Mouse (Mus musculus) cerebellum, adult 2 months (tissue): ENCODE measurements around the gene Slc39a5. TPM values are rescaled to one million over a fixed set of nuclear protein-coding genes. Genes with fewer than 3 reads are reported as not detected.

Source experiments
- DNase-seq, 2 experiments: peaks; one replicate each; pipeline ENCODE4 v3.0.0; 2021
- H3K27ac ChIP-seq: fragments of 200-500 bp; 2 replicates; pipeline ENCODE4 v1.5.1; 2012; ENCODE audit warnings: low read length, control low read depth, inconsistent platforms; ENCODE audit not compliant: insufficient read depth
- H3K27me3 ChIP-seq: fragments of 200-500 bp; 2 replicates; pipeline ENCODE4 v1.6.1; 2012; ENCODE audit warnings: inconsistent platforms, mild to moderate bottlenecking, low read length, moderate library complexity; ENCODE audit not compliant: control insufficient read depth, insufficient read depth
- H3K4me1 ChIP-seq: fragments of 200-500 bp; 2 replicates; pipeline ENCODE4 v1.6.1; 2011; ENCODE audit warnings: low read length; ENCODE audit not compliant: control insufficient read depth, insufficient read depth
- H3K4me3 ChIP-seq: fragments of 200-500 bp; replicated peaks from 2 replicates; pipeline ENCODE3; 2011; ENCODE audit warnings: mild to moderate bottlenecking, low read depth, low read length, control low read depth; ENCODE audit not compliant: insufficient read depth
- CTCF ChIP-seq: fragments of 200-500 bp; IDR thresholded peaks from 2 replicates; pipeline ENCODE4 v1.5.1; 2011; ENCODE audit warnings: low read depth, mild to moderate bottlenecking, control low read depth, low read length, moderate library complexity, borderline replicate concordance; ENCODE audit not compliant: insufficient read depth
- POLR2A ChIP-seq: fragments of 200-500 bp; IDR thresholded peaks from 2 replicates; pipeline ENCODE4 v1.6.1; 2011; ENCODE audit warnings: low read length, control low read depth, borderline replicate concordance; ENCODE audit not compliant: insufficient read depth
- WGBS: fragments of 180-500 bp; shearing (Covaris S2); methylation state at CpG from one replicate; pipeline ENCODE4 v1.1.7; 2018; 5-methylcytosine and 5-hydroxymethylcytosine counted together
- polyA plus RNA-seq: library from polyadenylated mRNA; depleted of rRNA; stranded (reverse); fragments of >200 nt; gene quantifications from 2 replicates; pipeline ENCODE4 v1.2.3, GENCODE M21; 2012

Slc39a5 gene
- polyA plus RNA-seq, 1 experiment: not detected

- H3K4me1 ChIP-seq: peaks cover 14% of the 10 kb centered on the region
- H3K4me3 ChIP-seq: no peak overlapping the region
- H3K27ac ChIP-seq: no peak overlapping the region
- TF ChIP-seq POLR2A: no peak
- TF ChIP-seq CTCF: no peak
- no peak for DNase-seq
- WGBS: 67% methylated on average over 11 of the region's 11 CpGs
- H3K27me3 ChIP-seq: no peaks in the 10 kb centered on the region
Measured at GRCm38 (mm10) chr10:128396017-128396673, 4.9 kb downstream of the Slc39a5 start.

- Histone ChIP-seq H3K27me3 (no peaks in the 10 kb centered on the region), H3K27ac (no peak overlapping the region), H3K4me1 (peaks cover 23% of the 10 kb centered on the region), H3K4me3 (no peak overlapping the region)
- TF ChIP-seq POLR2A (no peak), CTCF (no peak)
- no peak for DNase-seq
- 61% methylated on average over 6 of the region's 6 CpGs for WGBS
Measured at GRCm38 (mm10) chr10:128391850-128392249, 9.2 kb downstream of the Slc39a5 start.

GRCm38 (mm10) chr10:128390366-128390765, 10.7 kb downstream of the Slc39a5 start:
- H3K27ac ChIP-seq: no peak overlapping the region
- no peaks in the 10 kb centered on the region for H3K27me3 ChIP-seq
- no peak for DNase-seq
- H3K4me3 ChIP-seq: no peak overlapping the region
- TF ChIP-seq POLR2A (no peak), CTCF (no peak)
- peaks cover 22% of the 10 kb centered on the region for H3K4me1 ChIP-seq
- WGBS: 41% methylated on average over 12 of the region's 12 CpGs

GRCm38 (mm10) chr10:128389570-128389969, 11.5 kb downstream of the Slc39a5 start:
- Histone ChIP-seq H3K27me3 (no peaks in the 10 kb centered on the region), H3K4me3 (no peak overlapping the region), H3K4me1 (peaks cover 22% of the 10 kb centered on the region), H3K27ac (no peak overlapping the region)
- no peak for DNase-seq
- TF ChIP-seq CTCF (no peak), POLR2A (no peak)
- WGBS: 43% methylated on average over 6 of the region's 6 CpGs

- DNase-seq: peak in 1 of 2 experiments; percentile 47
- TF ChIP-seq POLR2A (no peak), CTCF (no peak)
- Histone ChIP-seq H3K4me3 (no peak overlapping the region), H3K27ac (no peak overlapping the region), H3K4me1 (peaks cover 22% of the 10 kb centered on the region), H3K27me3 (no peaks in the 10 kb centered on the region)
- WGBS: 32% methylated on average over 14 of the region's 14 CpGs
Measured at GRCm38 (mm10) chr10:128388941-128389340, 12.1 kb downstream of the Slc39a5 start.

- WGBS: 89% methylated on average over 7 of the region's 7 CpGs
- Histone ChIP-seq H3K4me3 (no peak overlapping the region), H3K27me3 (no peaks in the 10 kb centered on the region), H3K4me1 (peaks cover 22% of the 10 kb centered on the region), H3K27ac (no peak overlapping the region)
- TF ChIP-seq POLR2A (no peak), CTCF (no peak)
- no peak for DNase-seq
Measured at GRCm38 (mm10) chr10:128385902-128386301, 15.1 kb downstream of the Slc39a5 start.

- DNase-seq: no peak
Measured at GRCm38 (mm10) chr10:128382482-128382881, 18.5 kb downstream of the Slc39a5 start.

GRCm38 (mm10) chr10:128380565-128380964, 20.5 kb downstream of the Slc39a5 start:
- DNase-seq: no peak
- Histone ChIP-seq H3K27me3 (no peaks in the 10 kb centered on the region), H3K4me1 (peaks cover 15% of the 10 kb centered on the region), H3K27ac (no peak overlapping the region), H3K4me3 (no peak overlapping the region)
- 90% methylated on average over 5 of the region's 5 CpGs for WGBS
- TF ChIP-seq POLR2A: no peak
- no peak for TF ChIP-seq CTCF

More at GRCm38 (mm10) chr10:128382482-128382881, 18.5 kb downstream of the Slc39a5 start:
- H3K4me3 ChIP-seq: no peak overlapping the region
- no peaks in the 10 kb centered on the region for H3K27me3 ChIP-seq
- no peak for TF ChIP-seq CTCF
- no peak for TF ChIP-seq POLR2A
- H3K27ac ChIP-seq: no peak overlapping the region
- peaks cover 11% of the 10 kb centered on the region for H3K4me1 ChIP-seq
- 87% methylated on average over 8 of the region's 8 CpGs for WGBS
